Mouse (Mus musculus): ENCODE measurements around the gene Arap2.

Arap2 gene

DNA sequence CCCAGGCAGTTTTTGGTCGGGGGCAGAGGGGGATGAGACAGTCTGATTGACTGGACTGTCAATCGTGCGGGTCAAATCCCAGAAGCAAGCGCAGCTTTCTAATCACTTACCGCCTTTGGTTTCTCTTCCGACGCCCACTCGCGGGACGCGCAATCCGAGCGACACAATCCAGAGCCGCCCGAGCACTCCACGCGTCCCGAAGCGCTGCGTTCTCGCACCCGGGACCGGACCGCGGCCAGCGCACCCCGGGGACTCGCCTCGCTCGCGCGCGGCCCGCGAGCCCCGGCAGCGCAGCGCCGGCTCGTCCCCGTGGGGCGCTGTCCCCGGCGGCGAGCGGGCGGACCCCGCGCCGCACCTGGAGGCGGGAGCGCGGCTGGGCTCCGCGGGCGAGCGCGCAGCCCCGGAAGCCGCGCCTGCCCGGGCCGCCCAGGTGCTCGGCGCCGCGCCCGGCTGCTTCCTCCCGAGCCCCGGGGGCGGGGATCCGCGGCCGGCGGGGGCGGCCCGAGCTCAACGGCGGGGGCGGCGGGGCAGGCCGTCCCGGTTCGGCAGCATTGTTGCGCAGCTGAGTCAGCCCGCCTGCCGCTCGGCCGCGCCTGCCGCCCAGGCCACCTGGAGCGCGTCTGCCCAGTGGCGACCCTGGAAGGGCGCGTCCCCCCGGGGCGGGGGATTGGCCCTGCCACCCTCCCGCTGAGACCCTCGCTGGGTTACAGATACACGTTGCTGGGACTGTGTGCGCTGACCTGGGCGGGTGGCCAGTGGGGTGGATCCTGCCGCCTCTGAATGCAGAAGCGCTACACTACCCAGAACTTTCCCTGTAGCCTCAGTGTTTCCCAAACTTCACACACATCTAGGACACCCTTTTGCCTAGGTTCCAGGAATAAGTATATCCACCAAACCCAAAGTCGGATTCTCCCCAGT, at the start of gene Arap2:
Gene Arap2, minus strand, starts transcription at position 376 of the 918 bp plus-strand sequence.
- peak; percentile 62 to 80 for DNase-seq (ENCODE audit: low spot score in 2 of 2)

- DNase-seq (ENCODE audit: low spot score in 2 of 2) = no peak
Measured at GRCm38 (mm10) chr5:62815741-62816140, 49.8 kb upstream of the Arap2 start.

- no peak for DNase-seq (ENCODE audit: low spot score in 2 of 2)
Measured at GRCm38 (mm10) chr5:62814072-62814414, 48.1 kb upstream of the Arap2 start.

DNA sequence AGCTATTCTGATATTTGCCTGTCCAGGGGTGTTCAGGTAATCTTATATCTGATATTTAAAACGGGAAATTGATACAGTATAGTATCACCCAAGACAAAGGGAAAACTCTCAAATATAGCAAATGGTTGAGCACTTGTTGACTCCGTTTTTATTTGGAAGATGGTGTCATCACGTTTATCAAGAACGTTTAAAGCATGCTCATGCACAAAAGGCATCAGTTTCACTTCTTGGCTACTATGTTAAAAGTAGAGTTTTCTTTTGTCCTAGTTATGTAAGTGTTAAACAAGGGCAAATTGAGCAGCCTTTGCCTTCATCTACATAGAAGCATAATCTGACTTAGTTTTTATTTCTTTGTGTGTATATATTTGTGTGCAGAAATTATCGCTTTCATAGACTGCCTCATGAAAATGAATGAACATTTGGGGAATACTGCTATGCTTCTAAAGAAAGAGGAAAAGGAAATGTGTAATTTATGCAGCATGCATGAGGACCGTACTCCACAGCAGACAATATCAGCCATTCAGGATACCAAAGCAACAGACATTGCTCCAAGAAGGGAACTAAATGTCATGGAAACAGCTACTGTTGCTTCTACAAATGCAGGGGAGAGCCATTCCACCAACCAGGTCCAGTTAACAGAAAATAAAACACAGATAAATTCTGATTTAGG, 47.6 kb upstream of the Arap2 start, which contains the start of gene Dthd1:
Gene Dthd1, plus strand, starts transcription at position 422 of the 670 bp plus-strand sequence.
- no peak for DNase-seq (ENCODE audit: low spot score in 2 of 2)

DNA sequence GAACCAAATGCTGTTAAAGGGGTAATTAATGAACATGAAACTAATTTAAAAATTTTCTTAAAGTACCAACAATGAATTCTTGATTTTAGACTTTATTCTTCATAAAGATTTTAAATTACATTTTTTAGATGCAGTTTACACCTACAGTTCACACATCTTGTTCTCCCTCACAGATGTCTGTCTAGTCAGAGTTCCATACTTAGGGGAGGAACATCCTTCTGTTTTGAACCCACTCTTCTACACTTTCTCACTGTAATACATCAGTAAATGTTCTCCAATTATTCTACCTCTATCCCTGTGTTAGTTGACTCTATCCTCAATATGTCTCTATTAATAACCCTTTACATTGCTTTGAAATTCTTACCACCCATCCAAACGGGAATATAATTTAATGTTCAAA, 26.8 kb upstream of the Arap2 start:
- no peak for DNase-seq (ENCODE audit: low spot score in 2 of 2)

DNA sequence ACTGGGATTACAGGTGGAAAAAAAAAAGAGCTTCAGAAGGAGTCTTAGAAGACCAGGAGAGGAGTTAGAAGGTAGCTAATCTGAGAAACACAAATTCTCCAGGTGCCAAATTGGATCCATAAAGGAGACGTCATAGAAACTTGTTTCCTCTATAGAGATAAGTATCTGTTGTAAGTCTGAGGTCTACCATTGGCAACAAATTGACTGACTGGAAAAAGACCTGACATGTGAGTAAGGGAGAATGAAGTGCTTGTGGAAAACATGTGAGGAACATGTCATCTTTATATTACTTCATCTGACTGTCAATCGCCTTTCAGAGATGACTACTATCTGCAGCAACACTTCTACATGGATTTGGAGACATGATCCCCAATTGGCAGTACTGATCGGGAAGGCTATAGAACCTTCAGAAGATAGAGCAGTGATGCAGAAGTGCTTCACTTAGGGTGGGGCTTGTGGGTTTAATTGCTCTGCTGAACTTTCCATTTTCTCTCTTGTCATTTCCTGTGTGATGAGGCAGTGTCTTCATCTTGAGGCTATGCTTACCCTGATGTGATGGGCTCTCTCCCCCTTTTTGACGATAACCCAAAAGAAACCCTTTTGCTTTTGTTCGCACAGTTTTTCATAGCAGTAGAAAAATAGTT, 25.1 kb upstream of the Arap2 start:
- DNase-seq (ENCODE audit: low spot score in 2 of 2) = no peak

DNA sequence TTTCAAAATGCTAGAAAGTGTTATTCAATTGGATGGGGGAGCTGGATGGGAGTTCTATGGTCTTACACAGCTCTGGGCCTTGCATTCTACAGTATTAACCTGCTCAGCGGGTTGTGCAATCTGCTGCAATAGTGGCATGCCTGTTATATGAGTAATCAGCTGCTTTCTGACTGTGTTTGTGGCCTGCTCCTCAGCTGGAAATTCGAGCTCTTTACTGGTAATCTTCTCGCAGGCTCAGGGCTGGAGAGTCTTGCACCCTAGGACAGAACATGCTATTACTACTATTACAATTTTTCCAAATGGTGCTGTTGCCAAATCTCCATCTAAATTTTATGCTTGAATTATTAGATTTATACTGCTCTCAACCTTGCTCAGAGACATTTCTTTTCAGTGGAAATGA, 20.9 kb upstream of the Arap2 start:
- DNase-seq (ENCODE audit: low spot score in 2 of 2) = no peak

GRCm38 (mm10) chr5:62778682-62779081, 12.7 kb upstream of the Arap2 start:
- DNase-seq (ENCODE audit: low spot score in 2 of 2) = no peak

DNA sequence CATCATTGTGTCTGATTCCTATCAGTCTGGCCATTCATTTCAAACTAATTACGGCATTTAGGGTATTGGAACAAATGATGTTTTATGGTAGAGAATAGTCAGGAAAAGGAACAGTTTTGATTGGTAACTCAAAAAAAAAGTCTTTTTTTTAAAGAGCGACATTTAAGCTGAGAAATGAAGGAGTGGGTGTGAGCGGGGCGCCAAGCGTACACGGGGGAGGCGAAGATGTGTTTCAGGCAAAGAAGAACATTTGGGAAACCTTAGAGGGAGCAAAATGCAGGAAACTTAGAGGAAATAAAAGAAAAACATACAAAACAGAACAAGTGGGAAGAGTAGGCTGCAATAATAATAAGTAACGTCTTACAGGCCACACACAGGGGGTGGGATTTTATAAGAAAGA, 11.8 kb upstream of the Arap2 start:
- no peak for DNase-seq (ENCODE audit: low spot score in 2 of 2)

- DNase-seq (ENCODE audit: low spot score in 2 of 2) = no peak
Measured at GRCm38 (mm10) chr5:62771775-62772599, 6.0 kb upstream of the Arap2 start.

- DNase-seq (ENCODE audit: low spot score in 2 of 2) = no peak
Measured at GRCm38 (mm10) chr5:62765459-62765783, 538 bp downstream of the Arap2 start.

- DNase-seq (ENCODE audit: low spot score in 2 of 2) = no peak
Measured at GRCm38 (mm10) chr5:62764161-62764560, 1.8 kb downstream of the Arap2 start.

GRCm38 (mm10) chr5:62763046-62763445, 2.9 kb downstream of the Arap2 start:
- no peak for DNase-seq (ENCODE audit: low spot score in 2 of 2)

DNA sequence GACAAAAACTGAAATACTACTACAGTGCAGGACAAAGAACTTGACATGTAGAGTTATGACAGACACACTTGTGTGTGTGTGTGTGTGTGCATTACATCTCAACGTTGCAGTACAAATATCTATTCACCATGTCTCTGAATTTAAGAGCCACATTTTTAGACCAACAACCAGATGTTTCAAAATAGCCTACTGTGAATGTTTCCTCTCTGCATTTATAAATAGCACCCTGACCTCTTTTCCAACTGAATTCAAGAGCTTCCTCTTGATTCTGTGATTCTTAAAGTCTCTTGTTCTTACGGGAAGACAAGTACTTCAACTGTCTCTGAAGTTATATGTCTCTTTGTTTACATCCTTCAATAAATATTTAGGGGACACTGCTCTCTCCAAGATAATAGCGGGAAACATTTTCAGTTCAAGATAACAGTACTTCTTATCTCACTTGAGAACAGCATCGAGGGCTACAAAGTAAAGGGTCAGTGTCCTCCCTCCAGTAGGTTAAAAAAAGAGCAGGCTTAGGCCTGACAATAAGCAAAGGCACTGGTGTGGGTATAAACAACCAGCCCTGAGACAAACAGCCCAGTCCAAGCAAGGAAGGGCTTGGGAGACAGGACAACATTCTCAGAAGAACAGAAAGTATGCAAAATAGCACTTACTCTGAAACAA, 3.5 kb downstream of the Arap2 start:
- DNase-seq (ENCODE audit: low spot score in 2 of 2) = no peak

DNA sequence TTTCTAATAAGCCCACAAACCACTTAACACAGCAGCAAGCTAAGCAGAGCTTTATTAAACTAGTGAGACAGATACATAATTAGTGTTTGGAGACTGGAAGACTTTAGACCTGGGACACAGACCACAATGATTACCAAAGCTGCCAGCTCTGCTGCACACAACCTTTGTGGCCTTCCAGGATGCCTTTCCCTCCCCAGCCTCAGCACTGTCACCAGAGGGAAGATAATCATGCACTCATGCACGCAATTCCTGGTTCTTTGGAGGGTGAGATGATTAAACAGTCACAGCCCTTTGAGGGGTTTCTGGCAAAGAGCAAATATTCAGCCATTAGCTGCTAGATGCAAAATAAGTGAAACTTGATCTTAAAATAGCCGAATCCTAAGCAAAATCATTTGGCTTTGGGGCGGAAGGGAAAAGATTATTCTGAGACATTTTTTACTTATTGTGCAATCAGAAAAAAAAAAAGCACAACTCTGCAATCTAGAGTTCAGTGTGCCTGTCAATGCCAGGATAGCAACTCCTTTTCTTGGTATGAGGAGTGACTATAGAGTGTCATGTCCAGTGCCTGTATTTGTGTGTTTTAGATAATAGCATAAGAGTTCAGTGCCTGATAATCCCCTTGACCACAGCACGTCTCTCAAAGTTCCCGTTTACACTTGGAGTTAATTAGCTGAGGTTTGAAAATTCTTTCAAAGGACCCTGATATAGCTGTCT, 5.0 kb downstream of the Arap2 start:
- no peak for DNase-seq (ENCODE audit: low spot score in 2 of 2)

GRCm38 (mm10) chr5:62755808-62756527, 10.0 kb downstream of the Arap2 start:
- DNase-seq (ENCODE audit: low spot score in 2 of 2) = no peak

DNA sequence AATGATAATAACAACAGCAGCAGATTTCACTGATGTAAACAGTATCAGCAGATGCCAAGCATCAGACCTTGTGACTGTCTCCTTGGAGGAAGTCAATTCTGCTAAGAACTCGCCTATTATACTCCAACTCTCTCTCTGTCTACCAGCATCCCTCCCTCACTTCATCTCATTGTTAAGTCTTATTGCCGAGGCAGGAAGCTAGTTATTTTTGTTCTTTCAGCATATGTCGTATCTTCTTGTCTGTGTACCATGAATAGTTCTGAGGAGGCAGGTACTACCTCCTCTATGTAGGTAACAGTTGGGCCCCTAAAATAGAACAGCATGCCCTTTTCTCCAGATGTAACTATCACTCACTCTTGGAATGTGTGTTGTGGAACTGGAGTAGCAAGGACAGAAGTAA, 13.0 kb downstream of the Arap2 start:
- DNase-seq (ENCODE audit: low spot score in 2 of 2) = no peak

- no peak for DNase-seq (ENCODE audit: low spot score in 2 of 2)
Measured at GRCm38 (mm10) chr5:62751692-62752091, 14.3 kb downstream of the Arap2 start.

DNA sequence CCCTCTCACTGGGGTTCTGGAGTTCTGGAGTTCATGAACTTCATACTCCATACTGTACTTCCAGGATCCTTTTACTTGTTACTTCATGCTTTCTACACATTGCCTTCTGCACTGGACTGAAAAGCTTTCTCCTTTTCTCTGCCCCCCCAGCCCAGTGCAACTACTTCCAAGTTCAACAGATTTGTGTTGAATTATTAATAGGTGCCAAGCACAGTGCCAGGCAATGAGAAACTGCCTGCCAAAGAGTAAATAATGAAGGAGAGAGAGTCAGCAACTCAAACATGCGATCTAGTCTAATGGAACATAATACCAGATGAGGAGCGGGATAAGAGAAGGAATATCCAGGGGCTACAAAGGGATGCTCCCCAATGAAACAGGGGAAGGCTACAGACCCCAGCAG, 17.8 kb downstream of the Arap2 start:
- DNase-seq (ENCODE audit: low spot score in 2 of 2) = no peak
